Mouse (Mus musculus) gastrocnemius, postnatal 25 days (tissue): ENCODE measurements around the gene H2-T22. TPM values are rescaled to one million over a fixed set of nuclear protein-coding genes. Genes with fewer than 3 reads are reported as not detected.
A peak's percentile ranks its signal among the peaks of the same experiment; 100 is the strongest.
"Not testable (repeated sequence)": the region's sequence is repeated elsewhere in the genome, so short reads cannot be mapped to it uniquely, and the experiment has no call there.

Experiments
- DNase-seq: peaks from one replicate; pipeline ENCODE4 v3.0.0; 2022
- total RNA-seq, 2 experiments: library from RNA; stranded (reverse); gene quantifications; 1 replicate in 1 of 2; 2 replicates in 1 of 2; pipeline ENCODE4 v1.2.3; 2021

H2-T22 gene
- total RNA-seq, 2 experiments from 2014 or later: 5.8 to 7.2 TPM

- DNase-seq: not testable (repeated sequence)
These were observed 12.4 kb downstream of the H2-T22 start for GRCm38 (mm10) chr17:36030046-36030702.

DNA sequence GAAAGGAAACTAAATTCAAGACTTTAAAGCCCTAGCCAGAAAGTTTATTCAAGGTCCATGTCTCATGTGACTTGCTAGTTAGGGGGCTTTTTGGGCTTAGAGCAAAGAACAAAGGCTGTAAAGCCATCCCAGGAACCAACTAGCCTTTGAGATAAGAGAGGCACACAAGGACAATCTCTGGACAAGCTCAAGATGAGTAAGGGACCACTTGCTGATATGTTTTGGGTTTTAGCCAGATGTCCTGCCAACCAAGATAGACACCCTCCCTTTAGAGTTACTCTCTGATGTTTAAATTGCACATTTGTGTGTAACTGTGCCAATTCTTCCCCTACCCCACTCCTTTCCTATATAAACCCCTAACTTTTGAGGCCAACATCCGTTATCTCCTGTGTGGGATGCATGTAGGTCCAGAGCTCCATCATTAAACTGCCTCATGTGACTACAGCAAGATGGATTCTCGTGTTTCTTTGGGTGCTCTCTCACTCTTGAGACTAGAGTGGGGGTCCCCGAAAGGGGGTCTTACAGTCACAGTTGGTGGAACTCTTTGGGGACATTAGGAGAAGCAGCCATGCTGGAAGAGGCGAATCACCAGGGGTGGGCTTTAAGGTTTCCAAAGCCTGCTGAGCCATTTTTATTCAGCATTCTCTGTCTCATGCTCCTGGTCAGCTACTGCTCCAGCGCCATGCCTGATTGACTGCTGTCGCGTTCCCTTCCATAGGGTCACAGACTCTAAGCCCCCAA is 13.5 kb downstream of the H2-T22 start:
- no peak for DNase-seq

DNA sequence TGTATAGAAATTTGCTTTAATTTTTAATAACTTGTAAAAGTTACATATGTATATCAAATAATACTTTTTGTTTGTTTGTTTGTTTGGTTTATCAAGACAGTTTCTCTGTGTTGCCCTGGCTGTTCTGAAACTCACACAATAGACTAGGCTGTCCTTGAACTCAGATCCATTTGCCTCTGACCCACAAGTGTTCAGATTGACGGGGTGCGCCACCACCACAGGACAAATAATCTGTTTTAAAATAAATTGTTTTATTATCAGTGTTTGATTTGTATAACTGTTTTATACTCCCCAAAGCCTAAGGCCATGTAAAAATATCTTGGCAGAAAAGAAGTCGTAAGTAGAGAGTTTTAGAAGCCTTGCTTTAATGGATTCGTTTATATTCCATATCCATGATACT is 14.9 kb downstream of the H2-T22 start:
- no peak for DNase-seq

DNA sequence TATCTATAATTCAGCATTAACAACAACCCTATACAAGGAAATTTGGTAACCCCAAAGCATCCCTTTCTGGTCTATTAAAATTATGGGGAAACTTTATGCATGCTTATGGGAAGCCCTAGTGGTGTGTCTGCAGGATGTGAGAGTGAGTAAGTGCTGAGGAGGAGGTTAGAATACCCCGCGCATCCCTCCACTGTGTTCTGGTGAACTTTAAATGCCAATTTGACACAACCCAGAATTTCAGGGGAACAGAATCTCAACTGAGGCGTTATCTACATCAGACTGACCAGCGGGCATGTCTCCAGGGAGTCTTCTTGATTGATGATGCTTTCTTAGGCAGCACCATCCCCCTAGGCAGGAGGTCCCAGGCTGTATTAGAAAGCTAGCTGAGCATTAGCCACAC is 16.6 kb downstream of the H2-T22 start:
- no peak for DNase-seq

GRCm38 (mm10) chr17:36025197-36025596 is 17.4 kb downstream of the H2-T22 start:
- no peak for DNase-seq

- DNase-seq: no peak
These were observed 18.6 kb downstream of the H2-T22 start for GRCm38 (mm10) chr17:36023710-36024654.

DNA sequence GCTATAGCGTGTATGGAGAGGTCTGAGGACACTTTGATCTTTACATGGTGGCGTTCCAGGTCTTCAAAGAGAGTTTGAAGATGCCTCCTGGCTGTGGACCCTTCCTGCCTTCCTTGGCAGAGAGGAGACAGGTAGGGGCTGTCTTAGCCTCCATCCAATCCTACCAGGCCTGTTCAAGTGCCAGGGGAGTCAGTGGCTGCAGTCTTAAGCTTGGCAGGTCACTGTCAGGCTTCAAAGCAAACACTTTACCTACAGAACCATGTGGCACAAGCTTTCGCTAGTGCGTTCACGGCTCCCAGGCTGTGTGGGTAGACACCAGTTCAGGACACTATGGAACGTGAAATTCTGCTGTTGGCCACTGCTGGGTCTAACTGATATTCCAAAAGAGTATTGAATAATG is 19.6 kb downstream of the H2-T22 start:
- DNase-seq: no peak

- no peak for DNase-seq
These were observed 20.4 kb downstream of the H2-T22 start for GRCm38 (mm10) chr17:36022098-36022497.

- DNase-seq: no peak
These were observed 21.2 kb downstream of the H2-T22 start for GRCm38 (mm10) chr17:36021309-36021708.

DNA sequence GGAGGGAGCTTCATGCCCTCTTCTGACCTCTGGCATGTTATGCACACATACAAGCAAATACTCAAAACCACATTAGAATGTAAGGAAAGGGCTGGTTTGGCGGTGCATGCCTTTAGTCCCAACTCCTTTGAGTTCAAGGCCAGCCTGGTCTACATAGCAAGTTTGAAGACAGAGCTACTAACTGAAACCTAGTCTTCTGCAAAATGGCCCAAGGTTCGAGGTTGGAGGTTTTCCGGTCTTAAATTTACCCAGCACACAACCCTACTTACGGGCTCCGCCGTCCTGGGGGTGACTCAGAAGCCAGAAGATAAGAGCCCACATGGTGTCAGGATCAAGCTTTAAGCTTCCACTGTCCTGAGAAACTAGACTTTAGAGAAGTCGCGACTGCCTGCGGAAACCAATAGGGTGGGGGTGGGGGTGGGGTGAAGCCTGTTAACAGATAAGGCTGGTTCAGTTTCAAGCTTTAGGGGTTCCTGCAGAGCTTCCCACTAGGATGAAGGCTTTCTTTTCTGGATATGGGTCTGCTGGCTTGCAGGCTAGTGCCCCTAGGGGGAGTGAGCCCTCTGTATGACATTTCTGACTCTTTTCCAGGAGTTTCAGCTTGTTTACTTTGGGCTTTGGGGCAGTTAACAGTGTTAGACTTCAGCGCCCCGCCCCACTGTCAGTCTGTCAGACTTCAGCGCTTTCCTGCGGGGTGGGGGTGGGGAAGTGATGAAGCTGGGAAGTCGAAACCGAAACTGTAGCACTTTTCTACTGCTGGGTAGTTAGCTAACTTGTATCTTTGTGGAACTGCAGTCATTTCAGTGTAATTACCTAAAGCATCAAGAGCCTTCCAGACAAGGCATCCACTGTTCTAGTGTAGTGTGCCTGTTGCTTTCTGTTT is 22.1 kb downstream of the H2-T22 start, which contains the start of gene H2-T24:
Gene H2-T24 (minus strand): TSS at position 370 of the 883 bp plus-strand sequence.
- DNase-seq: peak; percentile 68

DNA sequence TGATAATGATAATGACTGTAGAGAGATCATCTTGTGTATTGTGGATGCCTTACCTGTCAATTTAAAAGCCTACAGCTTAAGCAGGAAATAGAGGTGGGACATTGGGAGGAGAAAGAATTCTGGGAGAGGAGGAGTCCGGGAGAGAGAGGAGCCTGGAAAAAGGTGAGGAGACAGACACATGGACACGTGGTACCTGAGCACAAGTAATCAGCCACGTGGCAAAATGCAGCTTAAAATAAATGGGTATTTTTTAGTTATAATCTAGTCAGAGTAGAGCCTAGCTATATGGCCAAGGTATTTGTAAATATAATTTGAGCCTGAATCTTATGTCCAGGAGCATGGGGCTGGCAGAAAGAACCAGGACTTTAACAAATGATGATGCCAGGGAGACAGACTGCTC is 23.0 kb downstream of the H2-T22 start:
- DNase-seq: no peak

DNA sequence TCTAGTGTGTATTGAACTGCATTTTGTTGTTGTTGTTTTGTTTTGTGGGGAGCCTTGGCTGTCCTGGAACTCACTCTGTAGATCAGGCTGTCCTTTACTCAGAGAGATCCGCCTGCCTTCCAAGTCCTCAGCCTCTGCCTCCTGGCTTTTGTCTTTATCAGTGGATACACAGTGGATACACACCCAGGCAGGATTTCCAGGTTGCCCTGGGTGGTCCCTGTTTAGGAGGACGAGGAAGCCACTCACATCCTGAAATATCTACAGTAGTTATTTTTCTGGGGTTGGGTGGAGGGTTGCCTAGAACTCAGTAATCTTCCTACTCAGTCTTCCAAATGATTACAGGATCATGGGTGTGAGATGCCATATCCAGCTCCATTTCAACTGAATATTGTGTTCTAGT is 23.6 kb downstream of the H2-T22 start:
- no peak for DNase-seq

- no peak for DNase-seq
These were observed 25.5 kb downstream of the H2-T22 start for GRCm38 (mm10) chr17:36017046-36017445.

GRCm38 (mm10) chr17:36014977-36015376 is 27.6 kb downstream of the H2-T22 start:
- DNase-seq: no peak

DNA sequence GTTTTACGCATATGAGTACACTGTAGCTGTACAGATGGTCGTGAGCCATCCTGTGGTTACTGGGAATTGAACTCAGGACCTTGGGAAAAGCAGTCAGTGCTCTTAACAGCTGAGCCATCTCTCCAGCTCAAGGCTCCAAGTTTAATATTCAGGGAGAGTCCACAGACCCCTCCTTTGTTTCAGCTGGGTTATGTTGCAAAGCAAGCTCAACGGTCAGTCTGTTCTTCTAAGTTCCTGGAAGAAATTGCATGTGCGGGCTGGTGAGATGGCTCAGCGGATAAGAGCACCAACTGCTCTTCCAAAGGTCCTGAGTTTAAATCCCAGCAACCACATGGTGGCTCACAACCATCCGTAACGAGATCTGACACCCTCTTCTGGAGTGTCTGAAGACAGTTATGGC is 38.1 kb downstream of the H2-T22 start:
- not testable (repeated sequence) for DNase-seq

DNA sequence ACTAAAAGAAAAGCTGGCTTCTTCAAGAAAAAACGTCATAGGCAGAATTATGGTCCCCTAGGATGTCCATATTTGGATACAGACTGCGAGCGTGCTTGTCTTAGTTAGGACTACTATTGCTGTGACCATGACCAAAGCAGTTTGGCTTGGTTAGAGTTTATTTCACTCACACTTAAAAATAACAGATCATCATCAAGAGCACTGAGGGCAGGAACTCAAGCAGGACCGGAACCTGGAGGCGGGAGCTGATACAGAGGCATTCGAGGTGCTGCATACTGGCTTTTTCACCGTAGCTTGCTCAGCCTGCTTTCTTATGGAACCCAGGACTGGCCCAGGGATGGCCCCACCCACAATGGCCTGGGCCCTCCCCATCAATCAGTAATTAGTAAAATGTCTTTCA is 39.2 kb downstream of the H2-T22 start:
- DNase-seq: no peak

DNA sequence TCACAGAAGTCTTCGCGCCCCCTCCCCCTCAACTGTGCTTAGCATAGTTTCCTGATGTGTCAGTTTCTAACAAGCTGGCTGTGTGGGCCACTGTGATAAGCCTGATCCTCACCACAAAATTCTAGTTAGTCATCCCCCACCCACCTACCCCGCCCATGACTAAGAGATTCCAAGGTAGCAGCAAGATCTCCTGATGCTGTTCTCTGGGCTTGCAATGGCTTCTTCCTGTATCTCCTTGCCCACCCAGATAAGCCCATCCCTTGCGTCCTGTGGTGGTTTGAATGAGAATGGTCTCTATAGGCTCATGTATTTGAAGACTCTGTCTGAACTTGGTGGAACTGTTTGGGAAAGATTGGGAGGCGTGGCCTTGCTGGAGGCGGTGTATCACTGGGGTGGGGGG is 40.6 kb downstream of the H2-T22 start:
- DNase-seq: no peak

GRCm38 (mm10) chr17:36001121-36001897 is 41.2 kb downstream of the H2-T22 start:
- DNase-seq: no peak

GRCm38 (mm10) chr17:36000349-36000748 is 42.2 kb downstream of the H2-T22 start:
- DNase-seq: no peak

- DNase-seq: no peak
These were observed 43.2 kb downstream of the H2-T22 start for GRCm38 (mm10) chr17:35999356-35999755.
